Mouse (Mus musculus): ENCODE results near the gene Ets2. TPM values are rescaled to one million over a fixed set of nuclear protein-coding genes. Genes with fewer than 3 reads are reported as not detected.

Ets2 gene
- polyA plus RNA-seq, 1 experiment, result 45.0 TPM

DNA sequence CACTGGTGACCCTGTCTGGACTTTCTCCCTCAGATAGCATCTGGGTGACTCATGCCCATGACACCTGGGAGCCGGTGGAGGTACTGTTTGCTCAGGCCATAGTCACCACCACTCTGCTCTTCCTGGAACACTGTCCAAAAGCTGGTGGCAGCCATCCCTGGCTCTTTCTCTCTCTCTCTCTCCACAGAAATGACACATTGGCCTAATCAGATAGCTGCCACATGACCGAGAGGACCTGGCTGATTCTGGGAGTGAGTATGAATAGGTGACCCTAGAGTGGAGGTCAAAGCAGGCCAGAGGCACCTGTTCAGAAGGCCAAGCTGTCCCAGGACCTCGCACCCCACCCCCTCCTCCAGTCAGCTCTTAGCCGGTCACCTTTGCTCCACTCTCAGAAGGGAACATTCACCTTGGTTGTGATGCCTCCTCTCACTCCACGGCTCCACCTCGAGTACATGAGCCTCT is 19.4 kb upstream of the Ets2 start:
- no peak overlapping the region for H3K4me3 ChIP-seq (replicated peaks; ENCODE audit: insufficient read depth, low read depth, low read length)
- 85% methylated on average over 6 of the region's 6 CpGs for WGBS
- no peak overlapping the region for H3K27ac ChIP-seq (ENCODE audit: insufficient read depth, low read length)
- TF ChIP-seq CTCF (IDR thresholded peaks at IDR 0.05; ENCODE audit: borderline replicate concordance, insufficient read depth, low read depth, low read length) (no peak), POLR2A (IDR thresholded peaks at IDR 0.05; ENCODE audit: borderline replicate concordance, insufficient read depth, low read length) (no peak)
- no peak for DNase-seq
- no peaks in the 10 kb centered on the region for H3K27me3 ChIP-seq (ENCODE audit: control insufficient read depth, insufficient read depth, low read length)
- no peaks in the 10 kb centered on the region for H3K4me1 ChIP-seq (ENCODE audit: control insufficient read depth, insufficient read depth, low read length)

DNA sequence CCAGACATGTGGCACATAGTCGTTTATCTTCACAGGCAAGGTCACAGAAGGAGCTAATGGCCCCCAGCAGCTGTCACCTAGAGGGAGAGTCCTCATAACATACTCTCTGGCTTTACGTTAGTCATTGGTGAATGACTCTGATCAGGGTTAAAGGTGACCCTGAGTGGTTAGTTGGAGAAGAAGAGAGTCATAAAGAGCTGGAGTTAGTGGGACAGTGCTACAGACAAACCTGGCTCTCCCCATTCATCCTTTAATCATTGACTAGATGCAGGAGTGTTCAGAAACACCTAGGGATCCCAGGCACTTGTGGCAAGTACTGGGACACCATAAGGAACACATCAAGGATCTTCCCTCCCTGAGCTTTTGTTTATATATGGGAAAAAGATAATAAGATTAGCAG is 16.1 kb upstream of the Ets2 start:
- H3K4me1 ChIP-seq (ENCODE audit: control insufficient read depth, insufficient read depth, low read length), result no peaks in the 10 kb centered on the region
- H3K27ac ChIP-seq (ENCODE audit: insufficient read depth, low read length), result no peak overlapping the region
- no peak for DNase-seq
- H3K4me3 ChIP-seq (replicated peaks; ENCODE audit: insufficient read depth, low read depth, low read length), result no peak overlapping the region
- TF ChIP-seq POLR2A (IDR thresholded peaks at IDR 0.05; ENCODE audit: borderline replicate concordance, insufficient read depth, low read length) (no peak), CTCF (IDR thresholded peaks at IDR 0.05; ENCODE audit: borderline replicate concordance, insufficient read depth, low read depth, low read length) (no peak)
- no peaks in the 10 kb centered on the region for H3K27me3 ChIP-seq (ENCODE audit: control insufficient read depth, insufficient read depth, low read length)
- WGBS, result 66% methylated on average over 2 of the region's 2 CpGs

GRCm38 (mm10) chr16:95686246-95686645 is 15.6 kb upstream of the Ets2 start:
- Histone ChIP-seq H3K27ac (ENCODE audit: insufficient read depth, low read length) (no peak overlapping the region), H3K4me1 (ENCODE audit: control insufficient read depth, insufficient read depth, low read length) (no peaks in the 10 kb centered on the region), H3K27me3 (ENCODE audit: control insufficient read depth, insufficient read depth, low read length) (no peaks in the 10 kb centered on the region), H3K4me3 (replicated peaks; ENCODE audit: insufficient read depth, low read depth, low read length) (no peak overlapping the region)
- DNase-seq, result no peak
- WGBS, result 73% methylated on average over 6 of the region's 6 CpGs
- no peak for TF ChIP-seq POLR2A (IDR thresholded peaks at IDR 0.05; ENCODE audit: borderline replicate concordance, insufficient read depth, low read length)
- no peak for TF ChIP-seq CTCF (IDR thresholded peaks at IDR 0.05; ENCODE audit: borderline replicate concordance, insufficient read depth, low read depth, low read length)

- H3K27ac ChIP-seq (ENCODE audit: insufficient read depth, low read length), result no peak overlapping the region
- no peaks in the 10 kb centered on the region for H3K4me1 ChIP-seq (ENCODE audit: control insufficient read depth, insufficient read depth, low read length)
- H3K4me3 ChIP-seq (replicated peaks; ENCODE audit: insufficient read depth, low read depth, low read length), result no peak overlapping the region
- no peaks in the 10 kb centered on the region for H3K27me3 ChIP-seq (ENCODE audit: control insufficient read depth, insufficient read depth, low read length)
- WGBS, result 92% methylated on average over 8 of the region's 8 CpGs
- no peak for TF ChIP-seq CTCF (IDR thresholded peaks at IDR 0.05; ENCODE audit: borderline replicate concordance, insufficient read depth, low read depth, low read length)
- TF ChIP-seq POLR2A (IDR thresholded peaks at IDR 0.05; ENCODE audit: borderline replicate concordance, insufficient read depth, low read length), result no peak
- DNase-seq, result no peak
Measured at GRCm38 (mm10) chr16:95686901-95687300, 15.0 kb upstream of the Ets2 start.

DNA sequence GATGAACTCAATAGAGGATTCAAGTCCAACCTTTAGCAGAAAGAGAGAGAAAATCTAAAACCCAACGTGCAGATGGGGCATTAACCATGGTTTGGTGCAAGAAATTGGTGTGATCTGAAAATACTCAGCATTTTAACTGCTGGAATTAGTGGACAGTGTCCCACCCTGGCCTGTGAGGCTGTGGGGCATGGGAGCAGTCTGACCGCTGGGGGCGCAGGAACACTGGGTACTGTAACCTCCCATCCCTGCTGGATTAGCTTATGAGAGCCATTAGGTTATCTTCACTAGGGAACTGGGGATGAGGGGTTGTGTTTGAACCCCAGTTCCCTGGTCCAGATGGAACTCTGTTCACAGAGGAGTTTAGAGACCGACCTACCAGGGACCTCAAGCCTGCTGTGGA is 13.9 kb upstream of the Ets2 start:
- WGBS, result 83% methylated on average over 4 of the region's 4 CpGs
- Histone ChIP-seq H3K27me3 (ENCODE audit: control insufficient read depth, insufficient read depth, low read length) (no peaks in the 10 kb centered on the region), H3K27ac (ENCODE audit: insufficient read depth, low read length) (no peak overlapping the region), H3K4me3 (replicated peaks; ENCODE audit: insufficient read depth, low read depth, low read length) (no peak overlapping the region), H3K4me1 (ENCODE audit: control insufficient read depth, insufficient read depth, low read length) (no peaks in the 10 kb centered on the region)
- TF ChIP-seq POLR2A (IDR thresholded peaks at IDR 0.05; ENCODE audit: borderline replicate concordance, insufficient read depth, low read length) (no peak), CTCF (IDR thresholded peaks at IDR 0.05; ENCODE audit: borderline replicate concordance, insufficient read depth, low read depth, low read length) (no peak)
- DNase-seq, result no peak

GRCm38 (mm10) chr16:95696599-95696998 is 5.3 kb upstream of the Ets2 start:
- Histone ChIP-seq H3K27ac (ENCODE audit: insufficient read depth, low read length) (no peak overlapping the region), H3K4me3 (replicated peaks; ENCODE audit: insufficient read depth, low read depth, low read length) (no peak overlapping the region), H3K27me3 (ENCODE audit: control insufficient read depth, insufficient read depth, low read length) (no peaks in the 10 kb centered on the region), H3K4me1 (ENCODE audit: control insufficient read depth, insufficient read depth, low read length) (no peaks in the 10 kb centered on the region)
- DNase-seq, result no peak
- no peak for TF ChIP-seq POLR2A (IDR thresholded peaks at IDR 0.05; ENCODE audit: borderline replicate concordance, insufficient read depth, low read length)
- no peak for TF ChIP-seq CTCF (IDR thresholded peaks at IDR 0.05; ENCODE audit: borderline replicate concordance, insufficient read depth, low read depth, low read length)
- 33% methylated on average over 6 of the region's 6 CpGs for WGBS

- 96% methylated on average over 3 of the region's 3 CpGs for WGBS
- no peak for TF ChIP-seq CTCF (IDR thresholded peaks at IDR 0.05; ENCODE audit: borderline replicate concordance, insufficient read depth, low read depth, low read length)
- no peak for TF ChIP-seq POLR2A (IDR thresholded peaks at IDR 0.05; ENCODE audit: borderline replicate concordance, insufficient read depth, low read length)
- no peak for DNase-seq
Measured at GRCm38 (mm10) chr16:95699721-95700120, 2.2 kb upstream of the Ets2 start.

GRCm38 (mm10) chr16:95700224-95700623 is 1.7 kb upstream of the Ets2 start:
- TF ChIP-seq CTCF (IDR thresholded peaks at IDR 0.05; ENCODE audit: borderline replicate concordance, insufficient read depth, low read depth, low read length) (no peak), POLR2A (IDR thresholded peaks at IDR 0.05; ENCODE audit: borderline replicate concordance, insufficient read depth, low read length) (no peak)
- WGBS, result 88% methylated on average over 7 of the region's 7 CpGs
- no peak for DNase-seq
- no peak overlapping the region for H3K4me3 ChIP-seq (replicated peaks; ENCODE audit: insufficient read depth, low read depth, low read length)
- peaks cover 14% of the 10 kb centered on the region for H3K4me1 ChIP-seq (ENCODE audit: control insufficient read depth, insufficient read depth, low read length)
- no peaks in the 10 kb centered on the region for H3K27me3 ChIP-seq (ENCODE audit: control insufficient read depth, insufficient read depth, low read length)
- H3K27ac ChIP-seq (ENCODE audit: insufficient read depth, low read length), result no peak overlapping the region

More at GRCm38 (mm10) chr16:95699721-95700120, 2.2 kb upstream of the Ets2 start:
- no peak overlapping the region for H3K27ac ChIP-seq (ENCODE audit: insufficient read depth, low read length)
- H3K27me3 ChIP-seq (ENCODE audit: control insufficient read depth, insufficient read depth, low read length), result no peaks in the 10 kb centered on the region
- peaks cover 8% of the 10 kb centered on the region; the same call in 1 of the 2 replicates for H3K4me1 ChIP-seq (ENCODE audit: control insufficient read depth, insufficient read depth, low read length)
- H3K4me3 ChIP-seq (replicated peaks; ENCODE audit: insufficient read depth, low read depth, low read length), result no peak overlapping the region
